Mouse (Mus musculus) retina, embryonic 14.5 days (tissue): ENCODE data around the gene Ppp1r15a.
"Not testable (repeated sequence)": the region's sequence is repeated elsewhere in the genome, so short reads cannot be mapped to it uniquely, and the experiment has no call there.

Experiments used
- DNase-seq: peaks from one replicate; pipeline ENCODE4 v3.0.0-alpha.2; 2015; ENCODE audit warnings: low spot score

The Ppp1r15a gene

GRCm38 (mm10) chr7:45518618-45519017, 7.5 kb downstream of the Ppp1r15a start:
- DNase-seq = no peak

- DNase-seq = not testable (repeated sequence)
These were observed 9.2 kb downstream of the Ppp1r15a start for GRCm38 (mm10) chr7:45516846-45517245.

GRCm38 (mm10) chr7:45515436-45515835, 10.6 kb downstream of the Ppp1r15a start:
- DNase-seq = peak; percentile 31

GRCm38 (mm10) chr7:45514411-45514810, 11.7 kb downstream of the Ppp1r15a start:
- DNase-seq = no peak

- peak; percentile 93 for DNase-seq
These were observed 15.9 kb downstream of the Ppp1r15a start, which contains the start of gene Nucb1 for GRCm38 (mm10) chr7:45509912-45510787. Gene Nucb1 (minus strand): TSS chr7:45510406.

GRCm38 (mm10) chr7:45509181-45509882, 16.7 kb downstream of the Ppp1r15a start:
- no peak for DNase-seq

- DNase-seq = no peak
These were observed 17.5 kb downstream of the Ppp1r15a start for GRCm38 (mm10) chr7:45508561-45508960.

GRCm38 (mm10) chr7:45507583-45507982, 18.5 kb downstream of the Ppp1r15a start:
- DNase-seq = no peak

- no peak for DNase-seq
These were observed 27.6 kb downstream of the Ppp1r15a start for GRCm38 (mm10) chr7:45498427-45498826.

GRCm38 (mm10) chr7:45494548-45494947, 31.5 kb downstream of the Ppp1r15a start:
- no peak for DNase-seq

GRCm38 (mm10) chr7:45492951-45493350, 33.1 kb downstream of the Ppp1r15a start:
- DNase-seq = no peak

- DNase-seq = no peak
These were observed 33.7 kb downstream of the Ppp1r15a start for GRCm38 (mm10) chr7:45492225-45492844.

GRCm38 (mm10) chr7:45491264-45491663, 34.8 kb downstream of the Ppp1r15a start:
- DNase-seq = no peak

- no peak for DNase-seq
These were observed 35.2 kb downstream of the Ppp1r15a start for GRCm38 (mm10) chr7:45490822-45491221.

GRCm38 (mm10) chr7:45489578-45489977, 36.5 kb downstream of the Ppp1r15a start:
- no peak for DNase-seq

GRCm38 (mm10) chr7:45488293-45489204, 37.5 kb downstream of the Ppp1r15a start, which contains the start of gene Dhdh:
Gene Dhdh (minus strand): TSS chr7:45488805.
- DNase-seq = peak; percentile 69

- peak; percentile 52 for DNase-seq
These were observed 38.2 kb downstream of the Ppp1r15a start for GRCm38 (mm10) chr7:45487861-45488292.

GRCm38 (mm10) chr7:45486761-45487415, 39.2 kb downstream of the Ppp1r15a start, which contains the start of gene Gm45808:
Gene Gm45808 (minus strand): TSS chr7:45486811.
- DNase-seq = no peak

GRCm38 (mm10) chr7:45486158-45486557, 39.9 kb downstream of the Ppp1r15a start:
- DNase-seq = no peak

- not testable (repeated sequence) for DNase-seq
These were observed 41.1 kb downstream of the Ppp1r15a start for GRCm38 (mm10) chr7:45484985-45485384.

GRCm38 (mm10) chr7:45482166-45482565, 43.9 kb downstream of the Ppp1r15a start:
- no peak for DNase-seq
